Mouse (Mus musculus) v-Abl transformed pro-B cells (cell line): ENCODE results near the gene Gm5129.
"Not testable (repeated sequence)": the region's sequence is repeated elsewhere in the genome, so short reads cannot be mapped to it uniquely, and the experiment has no call there.

Source experiments
- in situ Hi-C, 2 experiments: fragments of 400-800 bp; cut with MboI; formaldehyde crosslinking; loops; one replicate each; pipeline ENCODE4 v1.15.1; 2025; ENCODE audit not compliant: unreplicated experiment in 2 of 2

Gene Gm5129

GRCm38 (mm10) chr5:29726070-29726469 lies 9.7 kb downstream of the Gm5129 start:
- in situ Hi-C loops, result not testable (repeated sequence)

- in situ Hi-C loops, result no loop called here
Observed at GRCm38 (mm10) chr5:29725369-29725768, 10.4 kb downstream of the Gm5129 start.

DNA sequence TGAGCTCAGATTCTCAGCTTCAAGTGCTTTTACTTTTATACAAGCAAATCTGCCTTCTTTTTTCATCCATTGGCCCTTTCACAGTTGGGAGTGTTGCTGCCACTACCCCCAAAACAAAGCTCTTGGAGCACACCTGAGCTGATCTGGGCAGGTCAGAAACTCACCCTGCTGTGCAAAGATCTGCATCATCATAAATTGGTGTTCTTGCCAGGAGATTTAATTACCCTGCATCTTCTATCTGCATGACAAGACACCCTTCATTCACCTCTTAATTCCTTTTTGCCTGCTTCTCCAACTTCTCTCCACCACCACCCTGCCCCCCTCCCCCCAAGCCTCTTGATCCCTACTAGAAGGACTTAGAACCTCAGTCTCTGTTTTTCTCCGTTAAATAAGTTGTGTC lies 14.6 kb downstream of the Gm5129 start:
- in situ Hi-C loops, result no loop called here

DNA sequence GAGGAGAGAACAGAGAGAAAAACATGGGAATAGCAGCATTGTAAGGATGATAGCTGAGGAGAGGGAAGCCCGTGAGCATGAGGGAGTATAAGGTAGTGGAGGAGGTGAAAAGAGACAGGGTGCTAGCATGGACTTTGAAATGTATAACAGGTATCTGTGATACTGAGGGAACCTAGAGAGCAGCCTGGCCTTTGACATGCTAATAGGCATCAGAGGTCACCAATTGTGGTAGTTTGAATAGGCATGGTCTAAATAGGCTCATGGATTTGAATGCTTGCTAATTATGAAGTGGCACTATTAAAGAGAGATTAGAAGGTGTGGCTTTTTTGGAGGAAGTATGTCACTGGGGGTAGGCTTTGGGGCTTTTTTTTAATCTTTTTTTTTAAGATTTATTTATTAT lies 22.8 kb downstream of the Gm5129 start:
- in situ Hi-C loops, result no loop called here

DNA sequence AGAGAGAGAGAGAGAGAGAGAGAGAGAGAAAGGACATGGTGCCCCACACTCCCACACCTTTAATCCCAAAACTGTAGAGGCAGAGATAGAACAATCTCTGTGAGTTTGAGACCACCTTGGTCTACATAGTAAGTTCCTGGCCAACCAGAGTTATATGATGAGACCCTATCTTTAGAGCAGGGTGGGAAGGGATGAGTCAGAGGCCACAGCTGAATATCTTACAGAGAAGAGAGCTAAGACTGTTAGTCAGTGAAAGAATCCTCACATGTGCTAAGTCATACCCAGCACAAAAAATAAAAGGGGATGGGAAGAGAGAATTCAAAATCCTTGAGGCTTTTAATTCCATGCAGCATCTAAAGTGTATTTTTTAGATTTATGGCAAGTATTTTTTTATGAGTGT lies 24.1 kb downstream of the Gm5129 start:
- in situ Hi-C loops, result no loop called here

GRCm38 (mm10) chr5:29708258-29708657 lies 27.5 kb downstream of the Gm5129 start:
- in situ Hi-C loops, result no loop called here

GRCm38 (mm10) chr5:29707241-29707640 lies 28.5 kb downstream of the Gm5129 start:
- in situ Hi-C loops, result no loop called here

DNA sequence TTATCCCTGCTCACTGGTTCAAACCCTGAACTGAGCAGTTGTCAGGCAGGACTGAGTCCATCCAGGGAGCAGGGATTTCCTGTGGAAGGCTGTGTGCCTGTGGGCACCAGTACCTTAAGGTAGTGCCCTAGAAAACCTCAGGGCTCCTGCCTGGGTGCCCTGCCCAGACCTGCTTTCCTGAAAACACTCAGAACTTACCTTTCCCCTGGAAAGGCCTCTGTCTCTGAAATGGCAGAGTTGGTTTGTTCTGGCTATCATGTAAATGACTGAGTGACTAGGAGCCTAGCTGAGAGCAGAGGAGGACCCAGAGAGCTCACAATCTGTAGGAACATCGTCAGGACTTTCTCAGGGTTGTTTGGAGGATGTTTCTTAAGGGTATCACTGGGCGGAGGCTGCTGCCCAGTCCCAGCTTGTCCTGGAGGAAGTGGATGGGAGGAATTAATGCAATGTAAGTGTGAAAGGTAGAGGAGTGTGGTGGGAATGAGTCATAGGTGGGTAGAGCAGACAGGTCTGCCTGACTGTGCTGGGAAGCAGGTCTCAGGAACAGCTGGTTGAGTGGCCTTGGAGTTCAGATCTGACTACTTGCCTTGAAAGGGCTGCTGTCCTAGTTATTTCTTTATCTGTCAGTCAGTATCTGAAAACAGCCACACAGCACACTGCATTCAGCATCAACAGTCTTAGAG lies 36.1 kb downstream of the Gm5129 start:
- in situ Hi-C loops, result loop anchor here in 1 of 2 experiments (25.0 kb wide), 1 partner anchor 1237 kb away; the partner anchor contains the start of gene Shh

DNA sequence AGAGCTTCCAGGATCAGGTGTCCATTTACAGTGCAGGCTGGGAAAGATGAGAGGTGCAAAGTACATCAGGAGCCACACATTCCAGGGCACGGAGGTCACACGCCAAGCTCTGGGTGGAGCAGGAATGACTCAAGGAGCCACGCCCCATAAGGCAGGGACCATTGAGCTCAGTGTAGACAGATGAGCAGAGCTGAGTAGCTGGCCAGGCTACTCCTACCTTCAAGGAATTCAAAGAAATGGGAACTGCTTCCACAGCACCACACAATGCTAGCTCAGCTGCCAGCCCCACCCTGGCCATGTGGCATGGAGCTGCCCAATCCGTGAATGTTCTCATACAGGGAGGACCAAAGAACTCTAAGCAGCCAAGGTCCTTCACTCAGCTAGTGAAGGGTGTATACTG lies 37.2 kb downstream of the Gm5129 start:
- in situ Hi-C loops, result loop anchor here in 1 of 2 experiments (25.0 kb wide), 1 partner anchor 1236 kb away; the partner anchor contains the start of gene Shh

GRCm38 (mm10) chr5:29688352-29688751 lies 47.4 kb downstream of the Gm5129 start:
- in situ Hi-C loops, result loop anchor here (5.0 to 25.0 kb wide), 2 partner anchors 301 to 1226 kb away; partner anchors contain the start of gene Shh (in 1 of the 2)

GRCm38 (mm10) chr5:29687671-29688070 lies 48.1 kb downstream of the Gm5129 start:
- in situ Hi-C loops, result loop anchor here (5.0 to 25.0 kb wide), 2 partner anchors 300 to 1225 kb away; partner anchors contain the start of gene Shh (in 1 of the 2)
